Mouse (Mus musculus) liver, embryonic 12.5 days (tissue): ENCODE data around the gene Strada. TPM values are rescaled to one million over a fixed set of nuclear protein-coding genes. Genes with fewer than 3 reads are reported as not detected.
"Not testable (repeated sequence)": the region's sequence is repeated elsewhere in the genome, so short reads cannot be mapped to it uniquely, and the experiment has no call there.

ENCODE experiments used
- ATAC-seq: fragments of 200-750 bp; cut with Nextera tagmentation; 2 replicates; pipeline ENCODE4 v1.8.0; 2017; ENCODE audit warnings: moderate number of reproducible peaks, mild to moderate bottlenecking, moderate library complexity
- H3K27ac ChIP-seq: fragments of 300-500 bp; sonication (generic); 2 replicates; pipeline ENCODE4 v1.5.1; 2016; ENCODE audit warnings: mild to moderate bottlenecking
- H3K27me3 ChIP-seq: fragments of 300-500 bp; sonication (generic); replicated peaks from 2 replicates; pipeline ENCODE4 v1.6.1; 2016; ENCODE audit warnings: mild to moderate bottlenecking, moderate library complexity
- H3K36me3 ChIP-seq: fragments of 300-500 bp; sonication (generic); 2 replicates; pipeline ENCODE4 v1.6.1; 2016; ENCODE audit warnings: mild to moderate bottlenecking, moderate library complexity
- H3K4me1 ChIP-seq: fragments of 300-500 bp; sonication (generic); 2 replicates; pipeline ENCODE4 v1.6.1; 2016
- H3K4me2 ChIP-seq: fragments of 300-500 bp; sonication (generic); 2 replicates; pipeline ENCODE4 v1.6.1; 2016; ENCODE audit warnings: mild to moderate bottlenecking, moderate library complexity
- H3K4me3 ChIP-seq: fragments of 300-500 bp; sonication (generic); 2 replicates; pipeline ENCODE4 v1.5.1; 2016; ENCODE audit warnings: mild to moderate bottlenecking, moderate library complexity
- H3K9ac ChIP-seq: fragments of 300-500 bp; sonication (generic); 2 replicates; pipeline ENCODE4 v1.6.1; 2016; ENCODE audit warnings: mild to moderate bottlenecking, moderate library complexity
- H3K9me3 ChIP-seq: fragments of 300-500 bp; sonication (generic); replicated peaks from 2 replicates; pipeline ENCODE4 v1.6.1; 2016; ENCODE audit warnings: mild to moderate bottlenecking, moderate library complexity
- WGBS: fragments of 180-500 bp; shearing (Covaris S2); methylation state at CpG from one replicate; pipeline ENCODE4 v1.1.7; 2016; ENCODE audit not compliant: insufficient replicate concordance; 5-methylcytosine and 5-hydroxymethylcytosine counted together
- polyA plus RNA-seq: library from polyadenylated mRNA; unstranded; fragments of >200 nt; fragmentation: Nextera tagmentation; extraction: Ambion mirVana; gene quantifications from 2 replicates; pipeline ENCODE4 v1.2.1, GENCODE M21; 2016

Strada gene
- polyA plus RNA-seq, 1 experiment from 2014 or later: 12.6 TPM

DNA sequence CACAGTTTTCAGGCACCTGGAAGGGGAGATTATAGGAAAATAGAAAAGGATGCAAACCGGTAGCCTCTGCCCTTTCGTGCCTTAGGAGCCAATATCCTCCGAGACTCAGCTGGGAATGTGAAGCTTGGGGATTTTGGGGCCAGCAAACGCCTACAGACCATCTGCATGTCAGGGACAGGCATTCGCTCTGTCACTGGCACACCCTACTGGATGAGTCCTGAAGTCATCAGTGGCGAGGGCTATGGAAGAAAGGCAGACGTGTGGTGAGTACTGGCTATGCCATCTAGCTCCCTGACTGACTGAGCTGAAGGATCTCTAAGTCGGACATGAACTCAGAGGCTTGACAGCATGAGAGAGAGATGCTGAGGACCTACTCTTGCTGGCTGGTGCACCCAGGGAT lies 49.8 kb downstream of the Strada start:
- Histone ChIP-seq H3K4me1 (peaks cover 15% of the 10 kb centered on the region; the same call in 1 of the 2 replicates), H3K9ac (no peak overlapping the region), H3K27ac (no peak overlapping the region), H3K4me2 (no peak overlapping the region), H3K27me3 (no peaks in the 10 kb centered on the region), H3K36me3 (peaks cover 69% of the 10 kb centered on the region), H3K9me3 (no peaks in the 10 kb centered on the region), H3K4me3 (no peak overlapping the region)
- whole genome bisulfite sequencing: 68% methylated on average over 8 of the region's 8 CpGs
- ATAC-seq: no peak

DNA sequence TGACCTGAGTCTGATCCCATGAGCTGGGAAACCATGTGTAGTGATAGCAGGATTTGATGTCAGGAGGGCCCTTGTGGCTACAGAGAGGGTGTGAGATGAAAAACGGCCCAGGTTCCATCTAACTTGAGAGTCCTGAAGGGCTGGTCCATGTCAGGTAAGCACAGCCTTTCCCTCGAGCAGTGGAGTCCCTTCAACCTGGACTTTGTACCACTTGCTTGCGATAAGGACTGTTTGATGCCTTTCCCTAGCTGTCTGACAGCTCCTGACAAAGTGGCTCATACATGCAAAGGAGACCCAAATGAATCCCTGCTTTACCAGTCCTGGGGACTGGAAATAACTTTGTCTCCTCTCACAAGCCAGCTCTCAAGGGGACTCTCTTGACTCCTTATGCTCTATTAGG lies 50.7 kb downstream of the Strada start:
- Histone ChIP-seq H3K27ac (no peak overlapping the region), H3K27me3 (no peaks in the 10 kb centered on the region), H3K4me1 (0 out of 2 replicates have a peak, but pooled peaks cover 10% of the 10 kb centered on the region), H3K9ac (no peak overlapping the region), H3K4me3 (no peak overlapping the region), H3K9me3 (no peaks in the 10 kb centered on the region), H3K4me2 (no peak overlapping the region), H3K36me3 (peaks cover 64% of the 10 kb centered on the region)
- WGBS: 61% methylated on average over 3 of the region's 3 CpGs
- no peak for ATAC-seq

DNA sequence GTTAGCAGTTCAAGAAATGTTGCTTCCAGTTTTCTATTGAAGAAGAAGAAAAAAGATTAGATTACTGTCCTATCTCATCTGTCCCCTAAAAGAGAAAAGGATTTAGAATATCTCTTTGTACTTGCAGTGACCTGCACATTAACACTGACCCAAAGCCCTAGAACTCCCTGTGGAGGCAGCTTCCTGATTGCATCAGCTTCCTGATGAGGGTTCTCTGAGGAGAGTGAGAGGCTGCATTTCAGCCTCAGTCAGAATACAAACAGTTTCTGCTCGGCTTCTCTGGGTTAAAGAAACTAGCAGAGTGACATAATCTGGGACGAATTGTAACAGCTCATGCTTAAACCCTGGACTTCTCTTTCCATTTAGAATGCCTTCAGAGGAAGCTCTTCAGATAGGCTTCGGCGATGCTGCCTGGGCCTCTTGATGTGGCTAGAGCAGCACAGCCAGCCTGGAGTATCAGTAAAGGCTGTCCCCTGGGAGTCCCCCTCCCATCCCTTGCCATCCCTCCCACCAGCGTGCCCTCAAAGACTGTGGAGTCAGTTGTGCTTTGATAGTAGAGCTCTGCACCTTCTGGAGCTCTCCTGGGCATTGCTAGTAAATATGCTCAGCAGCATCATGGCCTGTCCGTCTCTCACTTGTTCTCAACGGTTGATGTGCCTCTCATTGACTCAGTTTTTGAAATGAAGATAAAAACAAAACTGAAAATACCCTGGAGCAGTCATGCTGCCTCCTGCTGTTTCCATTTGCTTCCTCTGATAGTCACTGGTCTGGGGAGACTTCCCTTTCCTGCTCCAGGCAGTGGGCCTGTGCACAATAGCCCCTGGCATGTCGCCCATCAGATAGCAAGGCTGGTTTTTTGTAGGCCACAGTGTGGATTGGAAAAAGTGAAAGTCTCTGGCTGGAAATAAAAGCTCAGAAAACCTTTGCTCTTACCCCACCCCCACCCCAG lies 67.1 kb downstream of the Strada start:
- Histone ChIP-seq H3K27me3 (no peaks in the 10 kb centered on the region), H3K9ac (no peak overlapping the region), H3K36me3 (peaks cover 10% of the 10 kb centered on the region; the same call in 1 of the 2 replicates), H3K4me2 (peak overlapping the region; percentile 23), H3K4me1 (peaks cover 16% of the 10 kb centered on the region), H3K27ac (peak overlapping the region; percentile 80), H3K4me3 (no peak overlapping the region), H3K9me3 (no peaks in the 10 kb centered on the region)
- 11% methylated on average over 8 of the region's 8 CpGs for WGBS
- peak; percentile 70 for ATAC-seq

DNA sequence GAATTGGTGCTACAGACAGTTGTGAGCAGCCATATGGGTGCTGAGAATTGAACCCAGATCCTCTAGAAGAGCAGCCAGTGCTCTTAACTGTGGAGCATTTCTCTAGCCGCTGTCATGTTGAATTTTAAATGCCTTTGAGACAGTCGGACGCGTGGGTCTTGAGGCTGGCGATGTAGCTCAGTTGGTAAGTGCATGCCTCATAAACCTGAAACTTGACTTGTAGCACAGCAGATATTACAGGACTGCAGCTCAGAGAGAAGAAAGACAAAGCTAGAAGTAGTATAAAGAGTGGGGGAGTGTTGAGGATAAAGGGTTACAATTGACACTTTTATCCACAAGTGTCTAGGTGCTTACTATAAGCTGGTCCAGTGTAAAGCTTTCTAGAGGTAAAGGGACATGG lies 69.5 kb downstream of the Strada start:
- no peak overlapping the region for H3K9ac ChIP-seq
- H3K27ac ChIP-seq: no peak overlapping the region
- ATAC-seq: no peak
- H3K27me3 ChIP-seq: no peaks in the 10 kb centered on the region
- WGBS: 84% methylated on average over 5 of the region's 5 CpGs
- H3K4me2 ChIP-seq: no peak overlapping the region
- peaks cover 23% of the 10 kb centered on the region for H3K4me1 ChIP-seq
- no peak overlapping the region for H3K4me3 ChIP-seq
- H3K9me3 ChIP-seq: no peaks in the 10 kb centered on the region
- H3K36me3 ChIP-seq: peaks cover 10% of the 10 kb centered on the region

DNA sequence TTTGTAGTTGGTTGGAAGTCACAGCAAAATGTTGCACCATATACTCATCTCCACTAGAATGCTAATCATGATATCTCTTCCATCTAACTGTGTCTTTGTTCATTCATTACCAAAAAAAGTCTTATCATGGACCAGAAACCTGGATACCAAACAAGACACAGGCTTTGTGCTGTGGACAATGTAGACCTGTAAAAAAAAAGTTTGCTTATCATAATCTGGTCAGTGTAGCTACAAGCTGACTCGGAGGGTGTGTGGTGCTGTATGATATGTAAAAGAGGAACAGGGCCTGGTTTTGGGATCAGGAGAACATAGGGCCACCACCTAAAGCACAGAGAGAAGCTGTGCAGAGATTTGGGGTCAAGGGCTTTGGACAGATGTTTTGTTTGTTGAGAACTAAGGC lies 72.5 kb downstream of the Strada start:
- Histone ChIP-seq H3K4me1 (peaks cover 11% of the 10 kb centered on the region), H3K4me2 (no peak overlapping the region), H3K9ac (no peak overlapping the region), H3K4me3 (no peak overlapping the region), H3K36me3 (peaks cover 13% of the 10 kb centered on the region), H3K27me3 (no peaks in the 10 kb centered on the region), H3K9me3 (no peaks in the 10 kb centered on the region), H3K27ac (no peak overlapping the region)
- 29% methylated on average over 1 of the region's 1 CpGs for WGBS
- ATAC-seq: peak; percentile 66

DNA sequence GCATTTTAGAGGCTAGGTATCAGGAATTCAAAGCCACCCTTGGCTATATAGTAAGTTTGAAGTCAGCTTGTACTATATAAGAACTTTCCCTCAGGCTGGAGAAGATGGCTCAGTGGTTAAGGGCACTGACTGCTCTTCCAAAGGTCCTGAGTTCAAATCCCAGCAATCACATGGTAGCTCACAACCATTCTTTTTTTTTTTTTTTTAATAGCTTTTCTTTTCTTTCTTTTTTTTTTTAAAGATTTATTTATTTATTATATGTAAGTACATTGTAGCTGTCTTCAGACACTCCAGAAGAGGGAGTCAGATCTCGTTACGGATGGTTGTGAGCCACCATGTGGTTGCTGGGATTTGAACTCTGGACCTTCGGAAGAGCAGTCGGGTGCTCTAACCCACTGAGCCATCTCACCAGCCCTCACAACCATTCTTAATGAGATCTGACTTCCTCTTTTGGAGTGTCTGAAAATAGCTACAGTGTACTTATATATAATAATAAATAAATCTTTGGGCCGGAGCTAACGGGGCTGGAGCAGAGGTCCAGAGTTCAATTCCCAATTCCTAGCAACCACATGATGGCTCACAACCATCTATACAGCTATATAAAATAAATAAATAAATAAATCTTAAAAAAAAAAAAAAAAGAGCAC lies 75.1 kb downstream of the Strada start:
- H3K4me3 ChIP-seq, ATAC-seq, H3K27me3 ChIP-seq, H3K4me2 ChIP-seq, H3K9ac ChIP-seq, H3K27ac ChIP-seq, H3K9me3 ChIP-seq: not testable (repeated sequence)
- peaks cover 20% of the 10 kb centered on the region for H3K4me1 ChIP-seq
- WGBS: 90% methylated on average over 6 of the region's 6 CpGs
- H3K36me3 ChIP-seq: peaks cover 17% of the 10 kb centered on the region

DNA sequence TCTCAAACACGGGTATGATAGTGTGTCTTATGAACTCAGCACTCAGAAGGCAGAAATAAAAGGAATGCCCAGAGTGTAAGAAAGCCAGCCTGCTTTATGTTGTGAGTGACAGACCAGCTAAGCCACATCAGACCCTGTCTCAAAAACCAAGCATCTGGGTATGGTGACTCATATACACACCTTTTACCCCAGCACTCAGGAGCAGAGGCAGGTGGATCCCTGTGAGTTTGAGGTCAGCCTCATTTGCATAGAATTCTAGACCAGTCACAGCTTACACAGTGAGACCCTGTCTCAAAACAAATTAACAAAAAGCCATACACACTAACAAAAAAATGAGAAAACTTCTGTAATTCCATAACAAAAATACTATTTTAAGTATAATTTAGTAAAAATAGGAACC lies 76.1 kb downstream of the Strada start:
- Histone ChIP-seq H3K4me2 (no peak overlapping the region), H3K9ac (no peak overlapping the region), H3K4me3 (no peak overlapping the region), H3K36me3 (peaks cover 20% of the 10 kb centered on the region), H3K27ac (no peak overlapping the region), H3K4me1 (peaks cover 22% of the 10 kb centered on the region), H3K9me3 (no peaks in the 10 kb centered on the region), H3K27me3 (no peaks in the 10 kb centered on the region)
- ATAC-seq: no peak
- WGBS: 50% methylated on average over 1 of the region's 1 CpGs

DNA sequence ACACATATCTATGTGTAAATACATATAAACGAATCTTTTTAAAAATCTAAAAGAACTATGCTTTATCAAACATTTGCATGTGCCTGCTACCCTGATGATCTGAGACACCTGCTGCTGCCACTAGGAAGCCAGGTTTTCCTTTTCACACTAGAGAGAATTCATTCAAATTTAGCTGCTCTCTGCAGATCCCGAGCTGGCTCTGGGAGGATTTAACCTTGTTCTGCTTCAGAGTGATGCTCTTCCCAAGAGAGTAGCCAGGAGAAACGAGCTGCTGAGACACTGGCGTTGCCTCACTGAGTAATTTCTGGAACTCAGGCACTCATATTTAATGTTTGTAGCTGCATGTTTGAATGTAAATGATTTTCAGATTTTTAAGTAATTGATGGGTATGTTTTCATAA lies 77.2 kb downstream of the Strada start:
- ATAC-seq: no peak
- no peaks in the 10 kb centered on the region for H3K9me3 ChIP-seq
- H3K4me2 ChIP-seq: no peak overlapping the region
- H3K9ac ChIP-seq: no peak overlapping the region
- H3K27me3 ChIP-seq: no peaks in the 10 kb centered on the region
- no peak overlapping the region for H3K4me3 ChIP-seq
- 68% methylated on average over 4 of the region's 4 CpGs for WGBS
- H3K36me3 ChIP-seq: peaks cover 16% of the 10 kb centered on the region
- H3K4me1 ChIP-seq: peaks cover 18% of the 10 kb centered on the region
- no peak overlapping the region for H3K27ac ChIP-seq

DNA sequence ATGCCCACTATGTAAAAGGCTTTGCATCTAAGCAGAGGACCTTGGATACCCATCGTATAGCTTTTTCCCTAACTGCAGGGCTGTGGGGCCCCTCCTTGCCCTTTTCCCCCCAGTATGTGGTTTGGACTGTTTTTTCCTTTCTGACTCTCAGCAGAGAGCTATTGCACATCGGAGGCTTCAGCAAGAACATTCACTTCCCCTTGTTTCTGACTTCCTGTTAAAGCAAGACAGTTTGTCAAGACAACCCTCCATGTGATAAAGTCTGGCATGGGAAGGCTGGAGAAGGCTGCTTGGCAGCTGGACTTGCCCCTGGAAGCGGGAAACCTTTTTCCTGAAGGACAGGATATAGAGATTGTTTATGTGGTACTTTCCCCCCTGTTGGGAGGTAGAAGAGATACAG lies 79.2 kb downstream of the Strada start:
- no peak for ATAC-seq
- 21% methylated on average over 3 of the region's 3 CpGs for WGBS
- Histone ChIP-seq H3K9me3 (no peaks in the 10 kb centered on the region), H3K27me3 (no peaks in the 10 kb centered on the region), H3K4me2 (no peak overlapping the region), H3K4me1 (peaks cover 11% of the 10 kb centered on the region), H3K27ac (peak overlapping the region; percentile 59; the same call in 1 of the 2 replicates), H3K4me3 (no peak overlapping the region), H3K9ac (no peak overlapping the region), H3K36me3 (peaks cover 31% of the 10 kb centered on the region)

DNA sequence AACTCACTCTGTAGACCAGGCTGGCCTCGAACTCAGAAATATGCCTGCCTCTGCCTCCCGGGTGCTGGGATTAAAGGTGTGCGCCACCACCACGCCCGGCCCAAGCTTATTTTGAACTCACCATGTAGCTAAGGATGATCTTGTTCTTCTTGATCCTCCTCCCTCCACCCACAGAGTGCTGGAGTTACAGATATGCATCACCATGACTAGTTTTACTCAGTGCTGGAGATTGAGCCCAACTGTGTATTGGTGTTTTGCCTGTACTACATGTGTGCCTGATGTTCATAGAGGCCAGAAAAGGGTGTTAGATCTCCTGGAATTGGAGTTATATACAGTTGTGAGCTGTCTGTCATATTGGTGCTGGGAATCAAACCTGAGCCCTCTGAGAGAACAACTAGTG lies 79.7 kb downstream of the Strada start:
- no peak for ATAC-seq
- Histone ChIP-seq H3K27ac (peak overlapping the region; percentile 59; the same call in 1 of the 2 replicates), H3K9ac (no peak overlapping the region), H3K4me1 (peaks cover 11% of the 10 kb centered on the region), H3K9me3 (no peaks in the 10 kb centered on the region), H3K4me2 (no peak overlapping the region), H3K27me3 (no peaks in the 10 kb centered on the region), H3K4me3 (no peak overlapping the region), H3K36me3 (peaks cover 36% of the 10 kb centered on the region)
- WGBS: 53% methylated on average over 5 of the region's 5 CpGs
